Mouse (Mus musculus) mesoderm, embryonic 11.5 days (tissue): ENCODE results near the gene Tmco4.
"Not testable (repeated sequence)": the region's sequence is repeated elsewhere in the genome, so short reads cannot be mapped to it uniquely, and the experiment has no call there.

Experiments
- DNase-seq: peaks from one replicate; pipeline ENCODE4 v3.0.0-alpha.2; 2012; ENCODE audit warnings: low read depth, low spot score

Tmco4 gene

DNA sequence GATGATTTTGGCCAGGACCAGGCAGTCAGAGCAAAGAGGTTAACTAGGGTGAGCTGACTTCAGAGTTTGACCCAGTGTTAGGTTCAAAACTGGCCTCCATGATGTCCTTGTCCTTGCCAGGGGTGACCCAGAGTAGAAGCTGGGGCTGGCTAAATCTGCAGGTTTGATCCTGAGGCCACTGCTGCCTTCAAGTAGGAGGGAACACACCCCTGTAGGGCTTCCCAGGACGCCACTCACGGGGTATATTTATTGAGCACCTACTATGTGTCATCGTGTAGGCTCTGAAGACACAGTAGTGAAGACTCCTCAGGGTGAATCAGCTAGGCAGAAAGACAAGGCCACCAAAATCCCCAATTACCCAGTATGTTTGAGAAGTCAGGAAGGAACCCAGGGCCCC, 1.0 kb downstream of the Tmco4 start:
- DNase-seq: no peak

DNA sequence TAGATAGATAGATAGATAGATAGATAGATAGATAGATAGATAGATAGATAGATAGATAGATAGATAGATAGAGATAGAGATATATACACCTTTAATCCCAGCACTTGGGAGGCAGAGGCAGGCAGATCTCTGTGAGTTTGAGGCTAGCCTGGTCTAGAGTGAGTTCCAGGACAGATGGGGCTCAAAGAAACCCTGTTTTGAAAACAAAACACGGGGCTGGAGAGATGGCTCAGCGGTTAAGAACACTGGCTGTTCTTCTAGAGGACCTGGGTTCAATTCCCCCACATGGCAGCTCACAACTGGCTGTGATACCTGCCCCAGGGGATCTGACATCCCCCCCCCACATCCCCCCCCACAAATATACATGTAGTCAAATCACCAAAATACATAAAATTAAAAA, 1.9 kb downstream of the Tmco4 start:
- DNase-seq: not testable (repeated sequence)

DNA sequence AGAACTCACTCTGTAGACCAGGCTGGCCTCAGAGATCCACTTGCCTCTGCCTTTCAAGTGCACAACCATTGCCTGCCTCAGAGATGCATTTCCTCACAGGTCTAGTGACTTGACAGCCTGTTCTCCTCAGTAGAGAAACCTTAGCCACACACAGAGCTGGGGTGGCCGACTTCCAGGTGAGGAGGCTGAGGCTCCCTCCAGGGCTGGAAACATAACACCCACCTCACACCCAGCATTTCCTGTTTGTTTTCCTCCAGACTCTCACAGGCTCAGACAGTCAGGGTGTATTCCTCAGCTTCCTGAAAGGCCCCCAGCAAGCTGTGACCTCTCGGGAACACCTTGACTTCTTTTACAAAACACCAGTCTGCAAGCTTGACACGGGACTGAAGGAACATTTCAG, 2.5 kb downstream of the Tmco4 start:
- DNase-seq: no peak

DNA sequence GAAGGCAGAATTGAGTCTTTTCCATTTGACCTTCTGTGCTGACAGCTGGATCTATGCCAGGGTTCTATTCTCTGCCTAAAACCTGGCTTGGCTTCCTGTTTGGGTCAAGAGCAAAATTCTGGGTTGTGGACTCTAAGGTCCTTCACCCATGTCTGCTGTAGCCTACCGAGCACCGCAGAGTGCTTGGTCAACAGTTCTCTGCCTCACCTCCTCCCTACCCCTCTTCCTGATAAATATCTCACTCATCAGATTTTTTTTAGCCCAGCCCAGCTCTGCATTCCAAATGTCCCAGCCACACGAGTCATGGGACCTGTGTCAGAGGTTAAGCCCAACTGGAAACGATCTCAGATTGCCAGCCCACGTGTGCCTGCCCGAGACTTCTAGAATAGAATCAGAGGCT, 3.4 kb downstream of the Tmco4 start:
- DNase-seq: no peak

DNA sequence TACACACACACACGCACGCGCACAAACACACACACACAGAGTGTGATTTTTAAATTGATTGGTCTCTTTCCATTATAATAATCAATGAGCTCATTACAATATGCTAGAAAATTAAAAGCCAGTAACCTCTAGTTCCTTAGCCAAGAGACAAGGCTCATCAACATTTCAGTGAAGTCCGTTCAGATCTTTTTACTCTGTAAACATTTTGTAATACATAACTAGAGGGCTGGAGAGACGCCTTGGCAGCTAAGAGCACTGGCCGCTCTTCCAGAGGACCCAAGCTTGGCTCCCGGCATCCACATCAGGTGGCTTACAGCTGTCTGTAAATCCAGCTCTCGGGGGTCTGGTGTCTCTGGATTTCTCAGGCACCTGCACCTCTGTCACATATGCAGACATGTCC, 7.3 kb downstream of the Tmco4 start:
- no peak for DNase-seq

DNA sequence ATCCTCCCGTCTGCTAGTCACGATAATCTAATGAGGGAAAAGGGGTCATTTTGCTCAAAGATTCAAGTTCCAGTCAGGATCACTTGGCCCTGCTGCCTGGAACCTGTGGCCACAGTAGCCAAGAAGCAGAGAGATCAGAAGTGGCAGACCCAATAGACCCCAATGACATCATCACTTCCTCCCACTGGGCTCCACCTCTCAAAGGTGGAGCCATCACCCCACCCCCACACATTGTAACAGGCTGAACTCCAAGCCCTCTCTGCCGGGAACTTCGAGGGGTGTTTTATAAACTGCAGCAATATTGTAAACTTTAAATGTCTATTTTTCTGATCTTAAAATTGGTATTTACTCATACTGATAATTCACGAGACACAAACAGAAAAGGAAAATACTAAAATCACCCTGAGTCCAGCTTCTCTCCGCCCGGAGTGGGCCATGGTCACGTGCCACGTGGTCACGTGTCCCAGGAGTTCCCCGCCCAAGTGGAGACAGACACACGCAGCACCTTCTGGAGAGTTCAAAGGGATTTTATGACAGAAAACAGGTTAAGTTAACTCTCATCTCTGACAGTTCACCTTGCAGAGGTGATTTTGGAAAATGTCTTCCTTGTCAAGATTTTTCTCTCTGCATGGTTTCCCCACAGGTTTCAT, 8.2 kb downstream of the Tmco4 start:
- no peak for DNase-seq

DNA sequence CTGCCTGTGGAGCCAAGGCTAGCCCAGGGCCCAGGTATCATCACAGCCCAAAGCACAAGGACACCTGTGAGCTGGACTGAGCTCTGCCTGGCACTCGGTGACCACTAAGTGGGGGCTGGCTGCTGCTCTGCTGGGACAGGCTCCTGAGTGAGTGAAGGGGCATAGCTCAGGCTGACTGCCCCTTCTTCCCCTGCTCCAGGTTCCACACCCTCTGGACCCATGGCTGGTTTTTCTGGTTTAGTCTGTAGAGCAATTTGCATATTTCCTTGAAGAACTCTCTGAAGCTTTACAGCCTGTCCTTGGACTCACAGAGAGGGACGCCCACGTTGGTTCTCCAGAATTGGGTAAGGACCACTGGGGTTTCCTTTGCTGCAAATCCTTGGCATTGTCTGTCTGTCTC, 10.7 kb downstream of the Tmco4 start:
- no peak for DNase-seq

DNA sequence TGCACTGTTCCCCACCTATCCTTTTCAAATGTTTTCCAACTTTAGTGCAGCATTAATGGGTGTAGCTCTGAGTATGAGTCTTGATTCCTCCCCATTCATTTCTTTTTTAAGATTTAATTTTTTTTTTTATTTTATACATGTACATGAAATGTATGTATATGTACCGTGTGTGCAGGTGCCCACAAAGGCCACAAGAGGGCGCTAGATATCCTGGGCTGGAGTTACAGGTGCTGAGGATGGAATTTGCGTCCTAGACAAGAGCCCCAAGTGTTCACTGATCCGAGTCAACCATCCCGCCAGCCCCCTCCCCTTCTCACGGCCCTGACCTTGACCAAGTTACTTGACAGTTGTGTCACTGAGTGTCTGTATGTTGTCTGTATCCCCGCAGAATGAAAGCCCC, 12.1 kb downstream of the Tmco4 start:
- no peak for DNase-seq

DNA sequence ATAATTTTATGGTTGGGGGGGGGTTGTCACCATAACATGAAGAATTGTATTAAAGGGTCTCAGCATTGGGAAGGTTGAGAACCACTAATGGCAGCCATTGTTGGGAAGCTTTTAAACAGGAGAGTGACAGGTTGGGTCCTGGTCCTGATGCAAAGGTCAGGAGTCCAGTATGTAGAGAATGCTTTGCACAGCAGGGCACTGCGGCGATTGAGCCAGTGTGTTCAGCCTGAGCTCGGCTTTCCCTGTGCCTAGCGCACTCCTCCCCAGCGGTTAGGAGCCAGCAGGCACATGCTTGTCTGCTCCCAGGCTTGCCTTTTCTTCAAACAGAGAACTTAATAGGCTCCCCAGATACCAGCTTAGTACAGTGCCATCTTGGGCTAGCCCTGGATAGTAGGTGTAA, 13.6 kb downstream of the Tmco4 start:
- DNase-seq: peak; percentile 23

DNA sequence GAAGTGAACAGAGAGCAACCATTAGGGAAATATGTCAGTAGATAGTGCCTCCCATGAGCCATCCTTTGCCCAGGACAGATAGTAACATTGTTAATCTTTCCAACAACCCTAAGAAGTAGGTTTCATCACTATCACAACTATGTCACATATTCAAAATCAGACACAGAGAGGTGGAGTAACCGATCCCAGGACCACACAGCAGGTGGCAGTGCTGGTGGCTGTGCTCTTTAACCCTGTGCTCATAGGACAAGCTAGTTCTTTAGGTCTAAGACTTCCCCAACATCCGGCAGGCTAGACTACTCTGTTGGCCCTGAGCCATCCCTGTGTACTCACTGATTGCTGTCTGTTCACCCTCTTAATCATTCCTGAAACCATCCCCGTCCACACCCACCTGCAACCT, 21.7 kb downstream of the Tmco4 start:
- DNase-seq: no peak

DNA sequence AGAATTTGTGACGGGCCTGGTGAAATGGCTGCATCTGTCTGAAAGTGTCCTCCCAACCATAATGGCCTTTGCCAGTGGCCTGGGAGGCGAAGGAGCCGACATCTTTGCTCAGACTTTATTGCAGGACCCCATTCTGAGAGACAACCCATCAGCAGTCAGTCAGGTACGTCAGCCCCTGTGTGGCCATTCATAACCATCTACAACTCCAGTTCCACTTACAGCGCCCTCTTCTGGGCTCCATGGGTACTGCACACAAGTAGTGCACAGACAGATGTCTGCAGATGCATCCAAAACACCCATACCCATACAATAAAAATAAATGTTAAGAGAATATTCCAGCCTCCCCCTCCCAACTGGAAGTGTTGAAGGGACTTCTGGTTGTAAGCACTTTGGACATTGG, 23.7 kb downstream of the Tmco4 start:
- no peak for DNase-seq

DNA sequence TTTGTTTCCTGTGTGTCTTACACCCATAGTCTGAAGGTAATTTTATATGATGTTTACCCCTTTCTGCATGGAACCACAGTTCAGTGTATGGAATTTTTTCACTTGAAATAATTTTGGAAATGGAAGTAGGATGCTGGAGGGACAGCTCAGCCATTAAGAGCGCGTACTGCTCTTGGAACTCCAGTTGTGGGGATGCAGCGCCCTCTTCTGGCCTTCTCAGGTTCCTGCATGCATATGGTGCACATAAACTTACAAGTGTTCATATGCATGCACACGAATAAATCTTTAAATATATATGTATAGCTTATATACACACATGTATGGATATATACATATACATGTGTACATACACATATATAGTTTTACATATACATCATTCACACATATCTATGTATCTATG, 24.4 kb downstream of the Tmco4 start:
- DNase-seq: no peak

DNA sequence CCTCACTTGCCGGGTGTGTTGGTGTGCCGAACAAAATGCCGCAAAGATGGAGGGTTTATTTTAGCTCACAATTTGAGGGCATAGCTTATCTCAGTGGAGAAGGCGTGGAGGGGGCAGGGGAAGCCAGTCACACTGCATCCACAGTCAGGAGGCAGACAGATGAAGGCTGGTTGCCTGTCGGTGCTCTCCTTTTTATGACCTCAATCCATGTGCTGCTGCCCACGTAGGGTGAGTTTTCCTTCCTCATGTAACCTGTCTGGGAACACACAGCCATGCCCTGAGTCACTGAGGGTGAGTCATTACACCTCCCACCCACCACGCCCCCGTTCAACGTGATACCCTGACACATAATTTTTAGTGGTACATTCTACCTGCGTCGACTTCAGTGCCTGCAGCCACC, 25.9 kb downstream of the Tmco4 start:
- no peak for DNase-seq

DNA sequence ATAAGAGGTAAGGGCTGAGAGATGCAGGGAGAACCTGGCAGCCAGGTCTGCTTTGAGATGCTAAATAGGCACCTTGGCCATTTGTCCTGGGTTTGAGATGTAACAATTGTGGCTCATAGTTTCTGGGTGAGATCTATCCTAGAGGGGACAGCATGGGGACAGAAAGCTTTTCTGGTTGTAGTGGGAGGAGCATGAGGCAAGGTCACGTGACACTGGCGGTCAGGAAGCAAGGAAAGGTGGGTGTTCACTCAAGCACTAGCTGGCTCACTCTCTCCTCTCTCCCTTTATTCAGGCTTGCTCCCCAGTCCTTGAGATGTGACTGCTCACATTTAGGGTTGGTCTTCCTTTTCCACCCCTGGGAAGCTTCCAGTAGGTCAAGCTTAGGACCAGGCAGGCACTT, 28.3 kb downstream of the Tmco4 start:
- no peak for DNase-seq

DNA sequence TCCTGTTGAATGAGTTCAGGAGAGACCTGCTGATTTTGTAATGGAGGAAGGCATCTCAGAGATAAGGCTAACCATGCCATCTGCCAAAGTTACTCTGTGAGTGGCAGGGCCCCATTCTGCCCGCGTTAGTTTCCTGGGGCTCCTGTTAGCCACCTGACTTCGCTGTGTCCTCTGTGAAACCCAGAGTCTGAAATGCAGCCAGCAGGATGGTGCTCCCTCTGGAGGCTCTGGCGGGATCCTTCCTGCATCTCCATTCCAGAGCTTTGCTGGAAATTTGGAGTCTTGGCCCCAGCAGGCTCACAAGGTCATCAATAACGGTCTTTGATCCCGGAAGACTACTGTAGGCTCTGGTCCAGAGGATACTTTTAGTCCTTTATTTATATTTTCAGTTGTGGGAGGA, 28.7 kb downstream of the Tmco4 start:
- DNase-seq: no peak

DNA sequence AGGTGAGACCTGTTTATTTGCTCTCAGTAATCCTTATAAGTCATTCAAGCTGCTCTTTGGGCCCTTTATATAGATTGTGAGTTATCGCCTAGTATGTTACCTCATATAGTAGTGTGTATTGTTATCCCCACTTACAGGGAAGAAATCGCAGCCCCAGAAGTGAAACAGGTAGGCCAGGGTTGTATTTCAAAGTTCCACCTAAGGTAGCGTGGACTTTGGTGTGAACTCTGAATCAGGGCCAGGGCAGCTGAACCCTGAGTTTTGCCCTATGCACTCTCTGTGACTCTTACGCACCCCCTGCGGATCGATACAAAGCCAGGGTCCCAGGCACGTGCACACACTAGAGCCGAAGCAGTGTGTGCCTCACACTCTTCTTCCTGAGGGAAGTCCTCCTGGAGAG, 31.4 kb downstream of the Tmco4 start:
- no peak for DNase-seq

DNA sequence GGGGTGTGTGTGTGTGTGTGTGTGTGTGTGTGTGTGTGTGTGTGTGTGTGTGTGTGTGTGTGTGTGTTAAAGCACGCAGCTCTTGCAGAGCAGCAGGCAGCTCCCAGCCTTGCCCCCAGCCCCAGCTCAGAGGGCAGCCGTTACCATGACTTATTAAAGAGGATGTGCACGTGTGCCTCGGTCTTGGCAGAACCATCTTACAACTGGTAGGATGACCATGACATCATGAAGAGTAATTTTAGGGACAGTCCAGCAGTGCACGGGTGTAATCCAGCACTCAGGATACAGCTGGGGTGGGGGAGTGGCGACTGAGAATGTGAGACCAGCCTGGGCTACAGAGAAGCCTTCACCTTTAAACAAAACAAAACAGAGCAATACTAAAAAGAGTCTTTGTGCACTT, 32.5 kb downstream of the Tmco4 start:
- no peak for DNase-seq

DNA sequence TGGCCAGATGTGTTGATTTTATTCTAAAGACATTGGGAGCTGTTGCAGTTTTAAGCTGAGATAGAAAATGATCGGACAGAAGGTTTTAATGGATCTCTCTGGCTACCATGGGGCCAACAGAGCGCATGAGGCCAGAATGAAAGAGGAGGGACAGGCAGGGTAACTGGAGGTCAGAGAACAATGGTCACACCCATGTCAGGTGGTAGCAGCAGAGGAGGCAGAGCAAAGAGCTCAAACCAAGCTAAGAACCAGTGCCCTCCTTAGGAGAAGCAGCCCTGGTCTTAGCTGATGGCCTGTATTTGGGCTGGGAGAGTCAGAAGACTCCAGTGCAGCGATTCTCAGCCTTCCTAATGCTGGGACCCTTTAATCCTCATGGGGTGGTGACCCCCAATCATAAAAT, 34.7 kb downstream of the Tmco4 start:
- no peak for DNase-seq

DNA sequence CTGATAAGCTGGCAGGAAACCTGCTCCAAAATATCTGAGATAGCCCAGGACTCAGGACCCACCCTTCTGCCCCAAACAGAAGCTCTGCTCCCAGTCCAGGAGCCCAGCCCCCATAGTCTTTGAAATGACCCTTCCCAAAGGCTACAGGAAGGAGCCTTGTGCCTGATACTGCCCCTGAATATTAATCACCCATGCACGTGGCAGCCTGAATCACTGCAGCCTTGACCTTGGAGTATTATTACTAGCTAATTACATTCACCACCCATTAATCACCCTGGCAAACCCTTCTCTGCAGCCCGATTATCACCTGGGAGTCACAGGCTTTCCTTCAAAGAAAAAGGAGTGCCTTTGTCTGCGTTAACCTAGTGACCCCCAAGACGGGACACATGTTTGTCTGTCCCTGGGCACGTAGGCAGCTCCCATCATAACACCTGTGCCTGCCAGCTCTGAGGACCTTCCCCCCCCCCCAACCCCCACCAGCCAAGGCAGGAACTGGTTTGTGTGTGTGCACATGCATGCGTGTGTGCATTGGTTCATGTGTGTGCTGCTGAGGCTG, 35.4 kb downstream of the Tmco4 start:
- peak; percentile 49 for DNase-seq

DNA sequence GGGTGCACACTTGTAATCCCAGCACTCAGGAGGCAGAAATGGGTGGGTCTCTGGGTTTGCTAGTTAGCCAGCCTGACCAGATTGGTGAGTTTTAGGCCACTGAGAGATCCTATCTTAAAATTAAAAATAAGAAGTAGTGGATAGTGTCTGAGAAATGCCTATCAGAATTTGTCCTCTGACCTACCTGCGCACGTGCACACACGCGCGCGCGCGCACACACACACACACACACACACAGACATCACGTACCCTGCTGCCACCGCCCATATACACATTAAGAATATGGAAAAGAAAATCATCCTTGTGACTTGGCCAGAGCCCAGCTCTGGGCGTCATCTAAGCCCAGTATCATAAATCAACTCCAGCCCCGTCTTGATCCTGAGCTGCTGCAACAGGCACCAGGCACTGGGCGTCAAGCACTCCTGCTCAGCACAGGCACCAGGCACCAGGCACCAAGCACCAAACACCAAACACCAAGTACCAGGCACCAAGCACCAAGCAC, 38.6 kb downstream of the Tmco4 start:
- no peak for DNase-seq

DNA sequence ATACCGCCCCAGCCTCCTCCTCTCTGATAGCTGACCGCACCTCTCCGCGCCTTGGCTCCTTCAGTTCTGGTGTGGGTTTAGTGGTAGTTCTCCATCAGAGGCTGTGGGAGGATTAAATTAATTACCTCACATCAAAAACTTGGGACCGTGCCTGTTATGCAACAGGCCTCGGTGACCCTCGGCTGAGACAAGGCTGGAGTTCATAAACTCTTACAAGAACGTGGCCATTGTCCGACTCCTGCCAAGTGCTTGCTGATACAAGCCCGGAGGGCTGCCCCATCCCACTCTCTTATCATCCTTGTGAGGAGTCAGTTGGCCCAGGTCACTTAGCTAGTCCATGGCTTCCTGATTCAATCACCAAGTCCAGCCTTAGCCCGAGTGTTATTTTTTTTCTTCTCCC, 40.6 kb downstream of the Tmco4 start:
- no peak for DNase-seq

DNA sequence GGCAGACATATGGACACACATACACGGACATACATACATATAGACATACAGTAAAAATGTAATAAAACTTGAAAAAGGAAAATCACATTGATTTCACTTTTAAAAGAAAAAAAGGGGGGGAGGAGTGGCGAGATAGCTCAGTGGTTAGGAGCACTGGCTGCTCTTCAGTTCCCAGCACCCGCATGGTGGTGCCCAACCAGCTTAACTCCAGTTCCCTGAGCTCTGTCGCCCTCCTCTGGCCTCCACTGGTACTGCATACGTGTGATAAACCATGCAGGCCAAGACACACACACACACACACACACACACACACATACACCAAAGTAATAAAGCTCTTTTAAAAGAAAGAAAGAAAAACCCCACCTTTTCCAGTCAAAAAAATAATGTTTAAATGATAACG, 42.1 kb downstream of the Tmco4 start:
- no peak for DNase-seq

DNA sequence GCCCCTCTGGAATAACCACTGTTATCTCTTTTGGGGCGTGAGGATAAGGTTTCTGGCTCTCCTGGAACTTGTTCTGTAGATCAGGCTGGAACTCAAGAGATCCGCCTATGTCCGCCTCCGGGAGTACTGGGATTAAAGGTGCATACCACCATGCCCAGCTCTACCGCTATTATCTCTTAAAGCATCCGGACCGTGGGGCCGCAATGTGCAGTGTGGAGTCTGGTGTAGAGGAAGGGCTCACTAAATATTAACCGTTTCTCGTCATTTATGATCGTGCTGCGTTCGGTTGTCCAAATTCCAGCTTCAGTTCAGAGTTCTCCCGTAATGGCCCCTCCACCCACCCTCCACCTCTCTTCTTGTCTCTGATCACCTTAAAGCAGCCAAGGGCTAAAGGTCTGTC, 45.7 kb downstream of the Tmco4 start:
- no peak for DNase-seq

DNA sequence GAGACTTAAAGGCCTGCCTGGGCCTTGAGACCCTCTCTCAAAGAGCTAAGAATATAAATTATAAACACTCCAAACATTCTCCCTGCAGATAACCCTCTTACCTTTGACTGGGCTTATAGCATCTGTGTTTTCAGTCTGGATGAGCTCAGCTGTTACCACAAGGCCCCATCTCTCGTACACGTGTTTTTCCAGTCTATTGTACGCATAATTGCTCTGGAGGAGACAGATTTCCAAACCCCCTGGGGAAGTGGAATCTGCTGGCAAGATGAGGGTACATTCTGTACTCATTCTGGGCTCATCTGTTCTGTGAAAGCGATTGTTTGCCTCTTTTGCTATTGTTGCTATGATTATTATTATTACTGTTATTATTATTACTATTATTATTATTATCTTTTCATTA, 46.3 kb downstream of the Tmco4 start:
- no peak for DNase-seq
